Mouse (Mus musculus) E14TG2a.4 (cell line): ENCODE data around the gene Fam45a.

Source experiments
- CTCF ChIP-seq: conservative IDR thresholded peaks from 2 replicates; pipeline ENCODE4 v1.5.1; 2014; ENCODE audit warnings: low read length
- POU5F1 ChIP-seq: IDR thresholded peaks from 2 replicates; pipeline ENCODE4 v1.6.1; 2014; ENCODE audit warnings: low read length, borderline replicate concordance

DNA sequence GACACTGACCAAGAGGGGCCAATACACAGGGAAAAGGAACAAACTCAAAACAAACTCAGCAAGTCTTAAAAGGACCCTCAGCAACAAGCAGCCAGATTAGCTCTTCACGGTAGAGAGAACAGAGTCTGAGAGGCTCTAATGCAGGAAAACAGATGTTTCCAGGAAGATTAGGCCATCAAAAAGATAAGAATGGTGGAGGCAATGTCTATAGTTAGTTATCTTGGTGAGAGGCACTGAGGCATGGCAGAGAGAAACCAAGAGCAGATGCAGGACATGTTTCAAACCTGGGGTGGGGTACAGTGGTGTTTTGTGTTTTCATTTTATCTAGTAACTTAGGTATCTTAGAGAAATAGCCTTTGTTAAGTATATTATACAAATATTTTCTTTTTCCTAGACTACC, 60.9 kb downstream of the Fam45a start:
- TF ChIP-seq CTCF (no peak), POU5F1 (no peak)
